Mouse (Mus musculus): ENCODE measurements at regions not wholly inside any gene's neighbourhood (a gene's known extent, or its start where the extent isn't known, plus 50 kb on each side); places are given as distances from the start of the nearest gene placed in this dataset.

DNA sequence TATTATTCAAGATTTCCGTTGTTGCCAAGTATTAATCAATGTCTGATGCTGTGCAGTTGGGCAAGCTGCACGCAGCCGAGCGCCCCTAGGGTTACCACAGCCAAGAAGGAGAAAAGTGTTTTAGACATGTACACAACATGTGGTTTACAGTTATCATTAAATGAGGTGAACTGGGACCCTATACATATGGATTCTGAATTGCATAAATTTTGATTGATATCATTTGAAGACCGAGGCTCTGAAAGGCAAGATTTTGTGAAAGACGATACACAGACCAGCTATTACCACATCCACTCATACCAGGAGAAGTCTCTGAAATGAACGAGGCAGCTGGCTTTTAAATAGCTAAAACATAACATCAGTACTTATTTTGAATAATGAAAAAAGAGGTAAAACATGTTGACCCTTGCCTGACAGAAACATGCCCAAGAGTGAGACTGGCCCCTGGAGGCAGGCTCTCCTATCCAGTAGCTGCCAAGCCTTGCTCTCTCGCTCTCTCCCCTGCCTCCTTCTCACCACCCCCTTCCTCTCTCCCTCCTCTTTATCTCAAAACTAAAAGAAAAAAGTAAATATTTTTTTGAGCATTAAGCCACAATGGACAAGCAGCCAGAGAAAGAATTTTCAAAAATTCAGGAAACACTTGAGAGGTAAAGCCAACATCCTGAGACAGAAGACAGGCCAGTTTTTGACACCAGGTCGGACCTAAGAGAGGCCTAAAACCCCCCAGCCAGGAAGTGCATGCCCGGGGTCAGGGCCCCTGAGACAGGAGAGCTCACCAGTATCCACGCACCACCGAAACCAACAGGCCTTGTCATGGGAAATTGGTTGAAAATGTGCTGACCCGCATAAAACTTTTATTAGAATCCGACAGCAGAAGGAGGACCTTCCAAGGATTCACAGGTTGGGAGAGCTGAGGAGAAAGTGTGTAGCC lies 342.9 kb upstream of the Mki67 start:
- TF ChIP-seq CTCF (IDR thresholded peaks at IDR 0.05; ENCODE audit: low read depth, low read length): no peak
- no peak for TF ChIP-seq POLR2A (IDR thresholded peaks at IDR 0.05; ENCODE audit: extremely low read depth, insufficient read depth, low read length)
